Mouse (Mus musculus) heart, postnatal 25 days (tissue): ENCODE measurements at regions not wholly inside any gene's neighbourhood (a gene's known extent, or its start where the extent isn't known, plus 50 kb on each side); places are given as distances from the start of the nearest gene placed in this dataset.

ENCODE experiments used
- DNase-seq: peaks from one replicate; pipeline ENCODE4 v3.0.0; 2022; ENCODE audit warnings: low spot score
- intact Hi-C: fragments of 180-260 bp; cut with DNase I; formaldehyde crosslinking; loops from one replicate; pipeline ENCODE4 v1.15.1; 2025

GRCm38 (mm10) chr11:113192086-113192856, 410.2 kb downstream of the Sox9 start:
- DNase-seq: no peak
- intact Hi-C loops: no loop called here

- intact Hi-C loops: no loop called here
- no peak for DNase-seq
Measured at GRCm38 (mm10) chr11:113194144-113194827, 412.3 kb downstream of the Sox9 start.
